Mouse (Mus musculus): Measurements from ENCODE around the gene Bcar3. TPM values are rescaled to one million over a fixed set of nuclear protein-coding genes. Genes with fewer than 3 reads are reported as not detected.
"Not testable (repeated sequence)": the region's sequence is repeated elsewhere in the genome, so short reads cannot be mapped to it uniquely, and the experiment has no call there.

Bcar3 gene
- polyA plus RNA-seq, 1 experiment from 2014 or later: 14.9 TPM

GRCm38 (mm10) chr3:122289344-122289743 is 4.6 kb upstream of the Bcar3 start:
- 73% methylated on average over 3 of the region's 4 CpGs for WGBS
- H3K9me3 ChIP-seq (ENCODE audit: control insufficient read depth, low read length); H3K27ac ChIP-seq (ENCODE audit: low read depth, low read length); H3K9ac ChIP-seq (ENCODE audit: low read length); H3K27me3 ChIP-seq (ENCODE audit: control insufficient read depth, insufficient read depth, low read length); DNase-seq (ENCODE audit: low spot score); H3K4me1 ChIP-seq (ENCODE audit: control insufficient read depth, insufficient read depth, low read length); H3K36me3 ChIP-seq (ENCODE audit: control insufficient read depth, insufficient read depth, low read length); ATAC-seq (ENCODE audit: insufficient read depth, low FRiP score, low TSS enrichment); H3K4me2 ChIP-seq (ENCODE audit: low read depth); H3K4me3 ChIP-seq (ENCODE audit: low read depth, low read length): not testable (repeated sequence)

- no peak overlapping the region for H3K9ac ChIP-seq (ENCODE audit: low read length)
- H3K36me3 ChIP-seq (ENCODE audit: control insufficient read depth, insufficient read depth, low read length): no peaks in the 10 kb centered on the region
- H3K27ac ChIP-seq (ENCODE audit: low read depth, low read length): no peak overlapping the region
- DNase-seq (ENCODE audit: low spot score) (no peak), ATAC-seq (ENCODE audit: insufficient read depth, low FRiP score, low TSS enrichment) (no peak)
- peaks cover 14% of the 10 kb centered on the region for H3K4me1 ChIP-seq (ENCODE audit: control insufficient read depth, insufficient read depth, low read length)
- no peaks in the 10 kb centered on the region for H3K27me3 ChIP-seq (ENCODE audit: control insufficient read depth, insufficient read depth, low read length)
- 82% methylated on average over 7 of the region's 7 CpGs for WGBS
- H3K9me3 ChIP-seq (ENCODE audit: control insufficient read depth, low read length): no peaks in the 10 kb centered on the region
- no peak overlapping the region for H3K4me2 ChIP-seq (ENCODE audit: low read depth)
- no peak overlapping the region for H3K4me3 ChIP-seq (ENCODE audit: low read depth, low read length)
Observed at GRCm38 (mm10) chr3:122290696-122291095, 3.2 kb upstream of the Bcar3 start.

DNA sequence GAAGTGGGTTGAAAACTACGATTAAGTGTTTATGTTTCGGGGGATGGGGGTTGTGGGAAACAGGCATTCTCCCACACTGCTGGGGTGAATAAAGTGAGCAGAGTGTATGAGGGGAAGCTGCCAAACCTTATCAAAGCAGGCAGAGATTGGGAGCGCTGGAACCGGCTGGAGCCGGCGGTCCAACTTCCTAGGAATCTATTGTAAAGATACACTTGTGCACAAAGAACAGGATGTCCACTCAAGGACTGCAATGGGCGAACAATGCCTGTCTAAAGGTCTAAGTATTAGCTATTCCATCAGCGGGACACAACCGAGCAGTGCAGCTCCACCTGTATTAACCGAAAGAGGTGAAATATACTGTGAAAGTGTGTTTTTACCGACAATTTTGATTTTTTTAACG is 2.1 kb upstream of the Bcar3 start:
- Histone ChIP-seq H3K4me2 (ENCODE audit: low read depth) (peak overlapping the region; percentile 1; the same call in 1 of the 2 replicates), H3K9me3 (ENCODE audit: control insufficient read depth, low read length) (no peaks in the 10 kb centered on the region), H3K9ac (ENCODE audit: low read length) (no peak overlapping the region), H3K27ac (ENCODE audit: low read depth, low read length) (no peak overlapping the region), H3K27me3 (ENCODE audit: control insufficient read depth, insufficient read depth, low read length) (no peaks in the 10 kb centered on the region), H3K4me1 (ENCODE audit: control insufficient read depth, insufficient read depth, low read length) (peaks cover 14% of the 10 kb centered on the region), H3K4me3 (ENCODE audit: low read depth, low read length) (no peak overlapping the region), H3K36me3 (ENCODE audit: control insufficient read depth, insufficient read depth, low read length) (no peaks in the 10 kb centered on the region)
- ATAC-seq (ENCODE audit: insufficient read depth, low FRiP score, low TSS enrichment): no peak
- WGBS: 59% methylated on average over 12 of the region's 12 CpGs
- no peak for DNase-seq (ENCODE audit: low spot score)

DNA sequence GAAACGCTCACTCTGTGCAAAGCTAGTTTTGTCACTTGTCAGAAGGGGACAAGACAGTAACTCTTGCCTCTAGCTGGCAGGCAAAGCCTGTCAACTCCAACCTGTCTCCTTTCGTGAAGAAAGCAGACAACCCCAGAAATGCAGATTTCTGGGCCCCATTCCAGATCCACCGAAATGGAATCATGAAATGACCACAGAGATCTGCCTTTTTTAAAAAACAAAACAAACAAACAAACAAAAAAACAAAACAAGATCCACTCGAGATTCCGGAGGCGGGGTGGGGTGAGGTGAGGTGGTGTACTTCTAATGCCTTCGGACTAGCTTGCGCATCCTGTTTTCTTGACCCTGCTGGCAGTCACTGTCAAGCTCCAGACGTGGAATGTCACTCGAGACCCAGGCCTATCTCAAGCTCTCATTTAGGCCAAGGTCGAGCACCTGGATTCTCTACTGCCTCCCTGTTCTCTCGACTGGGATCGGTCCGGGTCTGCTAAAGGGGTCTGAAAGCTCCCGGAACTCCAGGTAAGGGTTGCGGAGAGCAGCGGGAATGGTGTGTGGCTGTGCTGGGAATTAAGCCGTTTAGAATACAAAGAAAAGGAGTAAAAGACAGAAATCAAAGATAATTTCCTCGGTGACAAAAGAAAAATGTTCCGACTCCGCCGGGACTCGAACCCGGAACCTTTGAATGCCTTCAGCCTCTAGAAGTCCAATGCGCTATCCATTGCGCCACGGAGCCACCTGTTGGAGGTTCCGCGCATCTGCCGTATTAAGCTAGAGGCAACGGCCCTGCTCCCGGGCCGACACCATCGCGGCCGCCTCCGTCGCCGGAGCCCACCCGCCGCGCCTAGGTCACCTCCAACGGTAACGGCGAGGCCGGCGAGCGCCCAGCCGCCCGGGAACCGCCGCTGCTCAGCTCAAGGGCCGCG is 1.4 kb upstream of the Bcar3 start:
- Histone ChIP-seq H3K9me3 (ENCODE audit: control insufficient read depth, low read length) (no peaks in the 10 kb centered on the region), H3K9ac (ENCODE audit: low read length) (peak overlapping the region; percentile 95), H3K36me3 (ENCODE audit: control insufficient read depth, insufficient read depth, low read length) (no peaks in the 10 kb centered on the region), H3K27me3 (ENCODE audit: control insufficient read depth, insufficient read depth, low read length) (no peaks in the 10 kb centered on the region), H3K4me1 (ENCODE audit: control insufficient read depth, insufficient read depth, low read length) (peaks cover 14% of the 10 kb centered on the region), H3K4me2 (ENCODE audit: low read depth) (peak overlapping the region; percentile 71), H3K4me3 (ENCODE audit: low read depth, low read length) (peak overlapping the region; percentile 84), H3K27ac (ENCODE audit: low read depth, low read length) (peak overlapping the region; percentile 99)
- peak; percentile 94 for DNase-seq (ENCODE audit: low spot score)
- WGBS: 9% methylated on average over 50 of the region's 54 CpGs
- peak; percentile 67 for ATAC-seq (ENCODE audit: insufficient read depth, low FRiP score, low TSS enrichment)

DNA sequence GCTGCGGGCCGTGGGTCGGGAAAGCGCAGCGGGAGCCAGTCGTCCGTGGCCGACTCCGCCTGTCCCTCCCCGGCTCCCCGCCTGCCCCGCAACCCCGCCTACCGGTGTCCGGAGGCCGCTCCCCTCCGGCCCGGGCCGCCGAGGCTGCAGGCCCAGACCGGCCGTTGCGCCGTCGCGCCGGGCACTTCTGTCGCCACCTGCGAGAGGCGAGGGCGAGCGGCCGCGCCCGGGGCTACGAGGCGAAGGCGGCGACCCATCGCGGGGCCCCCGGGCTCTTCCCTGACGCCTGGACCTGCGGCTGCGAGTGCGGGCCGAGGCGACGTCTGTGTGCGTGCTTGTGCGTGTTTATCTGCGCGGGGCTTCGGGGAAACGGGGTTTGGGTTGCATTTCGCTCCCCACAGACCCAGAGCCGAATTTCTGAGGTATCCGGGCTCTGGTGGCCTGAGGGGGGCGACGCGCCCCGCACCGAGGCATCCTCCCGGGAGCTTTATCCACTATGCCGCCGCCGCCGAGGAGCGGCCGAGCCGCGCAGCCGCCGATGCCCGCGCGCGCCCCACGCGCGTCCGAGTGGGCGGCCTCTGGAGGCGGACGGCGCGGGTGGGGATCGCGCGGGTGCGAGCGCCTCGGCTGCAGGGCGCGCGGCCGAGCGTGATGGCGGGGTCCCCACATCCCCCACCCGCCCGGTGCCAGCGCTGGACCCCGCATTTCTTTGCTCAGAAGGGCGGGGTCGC is 548 bp upstream of the Bcar3 start:
- Histone ChIP-seq H3K4me3 (ENCODE audit: low read depth, low read length) (peak overlapping the region; percentile 84), H3K4me1 (ENCODE audit: control insufficient read depth, insufficient read depth, low read length) (peaks cover 14% of the 10 kb centered on the region), H3K27ac (ENCODE audit: low read depth, low read length) (peak overlapping the region; percentile 99), H3K27me3 (ENCODE audit: control insufficient read depth, insufficient read depth, low read length) (no peaks in the 10 kb centered on the region), H3K36me3 (ENCODE audit: control insufficient read depth, insufficient read depth, low read length) (no peaks in the 10 kb centered on the region), H3K9ac (ENCODE audit: low read length) (peak overlapping the region; percentile 95), H3K9me3 (ENCODE audit: control insufficient read depth, low read length) (no peaks in the 10 kb centered on the region), H3K4me2 (ENCODE audit: low read depth) (peak overlapping the region; percentile 71)
- no peak for DNase-seq (ENCODE audit: low spot score)
- WGBS: 0% methylated on average over 100 of the region's 105 CpGs
- ATAC-seq (ENCODE audit: insufficient read depth, low FRiP score, low TSS enrichment): peak; percentile 74

- ATAC-seq (ENCODE audit: insufficient read depth, low FRiP score, low TSS enrichment): no peak
- H3K27ac ChIP-seq (ENCODE audit: low read depth, low read length): no peak overlapping the region
Observed at GRCm38 (mm10) chr3:122295511-122295910, 1.6 kb downstream of the Bcar3 start.

GRCm38 (mm10) chr3:122296979-122297378 is 3.0 kb downstream of the Bcar3 start:
- Histone ChIP-seq H3K9ac (ENCODE audit: low read length) (no peak overlapping the region), H3K27ac (ENCODE audit: low read depth, low read length) (no peak overlapping the region), H3K4me3 (ENCODE audit: low read depth, low read length) (no peak overlapping the region), H3K36me3 (ENCODE audit: control insufficient read depth, insufficient read depth, low read length) (no peaks in the 10 kb centered on the region), H3K9me3 (ENCODE audit: control insufficient read depth, low read length) (no peaks in the 10 kb centered on the region), H3K27me3 (ENCODE audit: control insufficient read depth, insufficient read depth, low read length) (no peaks in the 10 kb centered on the region), H3K4me2 (ENCODE audit: low read depth) (no peak overlapping the region), H3K4me1 (ENCODE audit: control insufficient read depth, insufficient read depth, low read length) (peaks cover 14% of the 10 kb centered on the region)
- ATAC-seq (ENCODE audit: insufficient read depth, low FRiP score, low TSS enrichment): no peak
- 69% methylated on average over 5 of the region's 5 CpGs for WGBS
- no peak for DNase-seq (ENCODE audit: low spot score)

More at GRCm38 (mm10) chr3:122295511-122295910, 1.6 kb downstream of the Bcar3 start:
- Histone ChIP-seq H3K9me3 (ENCODE audit: control insufficient read depth, low read length) (no peaks in the 10 kb centered on the region), H3K4me3 (ENCODE audit: low read depth, low read length) (no peak overlapping the region), H3K4me2 (ENCODE audit: low read depth) (no peak overlapping the region), H3K36me3 (ENCODE audit: control insufficient read depth, insufficient read depth, low read length) (no peaks in the 10 kb centered on the region), H3K27me3 (ENCODE audit: control insufficient read depth, insufficient read depth, low read length) (no peaks in the 10 kb centered on the region), H3K9ac (ENCODE audit: low read length) (no peak overlapping the region), H3K4me1 (ENCODE audit: control insufficient read depth, insufficient read depth, low read length) (peaks cover 14% of the 10 kb centered on the region)
- peak; percentile 58 for DNase-seq (ENCODE audit: low spot score)
- WGBS: 18% methylated on average over 5 of the region's 5 CpGs

DNA sequence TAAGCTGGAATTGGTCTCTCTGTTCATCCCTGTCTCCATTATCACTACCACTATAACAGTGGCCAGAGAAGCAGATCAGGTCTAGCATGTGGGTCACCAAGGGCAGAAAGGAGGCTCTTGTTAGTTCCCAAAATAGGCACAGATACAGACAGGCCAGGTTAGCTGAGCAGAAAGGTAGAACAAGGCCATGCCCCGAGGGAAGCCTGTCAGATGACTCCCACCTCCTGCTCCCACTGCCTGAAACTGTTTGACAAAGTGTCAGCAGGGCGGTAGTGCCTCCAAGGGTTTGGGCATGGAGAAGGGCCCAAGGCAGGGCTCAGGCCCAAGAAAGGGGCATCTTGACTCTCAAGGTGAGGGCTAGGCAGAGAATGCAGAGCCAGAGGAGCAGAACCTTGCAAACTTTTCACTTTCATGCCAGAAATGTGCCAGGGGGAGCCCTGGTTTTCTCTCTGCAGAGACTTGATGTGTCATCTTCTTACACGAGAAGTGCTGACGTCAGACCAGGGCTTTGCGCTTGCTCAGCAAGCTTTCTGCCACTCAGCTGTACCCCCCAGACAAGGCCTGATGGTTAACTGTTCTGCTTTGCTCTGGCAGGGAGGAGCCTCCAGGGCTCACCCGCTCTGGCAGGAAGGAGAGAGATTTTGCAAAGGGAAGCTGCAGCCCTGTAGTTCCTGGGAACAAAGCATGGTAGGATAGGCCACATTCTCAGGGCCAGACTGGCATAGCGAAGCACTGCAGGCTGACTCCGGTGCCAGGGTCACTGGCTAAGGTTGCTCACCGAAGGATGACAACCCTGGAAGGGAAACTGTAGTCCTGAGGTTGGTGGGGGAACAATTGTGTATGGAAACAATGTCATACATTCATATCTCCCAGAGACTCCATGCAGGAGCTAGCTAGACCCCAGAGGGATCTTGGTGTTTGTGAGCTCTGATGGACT is 7.3 kb downstream of the Bcar3 start:
- Histone ChIP-seq H3K27ac (ENCODE audit: low read depth, low read length) (no peak overlapping the region), H3K4me2 (ENCODE audit: low read depth) (no peak overlapping the region), H3K9ac (ENCODE audit: low read length) (no peak overlapping the region), H3K4me1 (ENCODE audit: control insufficient read depth, insufficient read depth, low read length) (no peaks in the 10 kb centered on the region), H3K9me3 (ENCODE audit: control insufficient read depth, low read length) (no peaks in the 10 kb centered on the region), H3K27me3 (ENCODE audit: control insufficient read depth, insufficient read depth, low read length) (no peaks in the 10 kb centered on the region), H3K4me3 (ENCODE audit: low read depth, low read length) (no peak overlapping the region), H3K36me3 (ENCODE audit: control insufficient read depth, insufficient read depth, low read length) (no peaks in the 10 kb centered on the region)
- DNase-seq (ENCODE audit: low spot score) (no peak), ATAC-seq (ENCODE audit: insufficient read depth, low FRiP score, low TSS enrichment) (no peak)
- 77% methylated on average over 9 of the region's 9 CpGs for WGBS

All from neural tube, embryonic 11.5 days (tissue).